In the genomic region with DNA sequence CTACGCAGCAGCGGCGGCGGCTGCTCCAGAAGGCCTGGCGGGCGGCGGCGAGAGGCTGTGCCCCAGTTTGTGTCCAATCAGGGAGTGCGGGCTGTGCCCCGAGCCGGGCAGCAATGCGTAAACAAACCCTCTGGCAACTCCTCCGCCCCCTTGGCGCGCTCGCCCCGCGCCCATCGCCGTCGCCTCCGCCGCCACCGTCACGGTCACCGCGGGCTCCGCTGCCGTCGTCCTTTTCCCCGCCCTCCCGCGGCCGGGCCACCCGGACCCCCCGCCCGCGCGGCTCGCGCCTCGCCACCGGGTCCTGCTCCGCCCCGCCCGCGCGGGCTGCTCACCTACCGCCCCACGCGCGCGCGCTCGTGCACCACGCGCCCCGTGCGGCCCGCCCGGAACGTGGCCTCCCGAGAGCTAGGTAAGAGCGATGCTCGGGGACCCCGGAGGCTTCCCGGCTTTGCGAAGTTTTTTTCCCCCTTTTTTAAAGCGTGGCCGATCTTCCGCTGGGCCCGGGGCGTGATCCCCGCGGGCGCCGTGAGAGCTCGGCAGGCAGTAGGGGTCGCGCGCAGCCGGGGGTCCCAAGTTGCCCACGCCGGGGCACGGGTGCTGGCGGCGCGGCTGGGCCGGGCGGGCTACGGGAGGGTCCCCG, we compare ENCODE assay signal across 7 mouse cellular contexts. TPM values are rescaled to one million over a fixed set of nuclear protein-coding genes. Genes with fewer than 3 reads are reported as not detected.
DNase-seq lines count a peak whose midpoint lies in the region; ATAC-seq and TF ChIP-seq lines count a peak whose summit lies in the region.

A gene (plus strand): TSS at position 149 of the 640 bp plus-strand sequence.

- peak within 1 kb of the TSS; percentile 59 for H3K4me3 ChIP-seq in bone marrow macrophage, adult 2 months (ENCODE audit: insufficient read depth, low read length)
- H3K4me3 ChIP-seq in erythroblast, embryonic 14.5 days (replicated peaks), result peak within 1 kb of the TSS; percentile 54
- peak within 1 kb of the TSS; percentile 87 for H3K4me3 ChIP-seq in heart, embryonic 13.5 days
- H3K4me3 ChIP-seq in kidney, postnatal 0 days (replicated peaks; ENCODE audit: low read depth, low read length), result peak within 1 kb of the TSS; percentile 64
- H3K4me3 ChIP-seq in liver, embryonic 11.5 days (ENCODE audit: low read depth, low read length), result peak within 1 kb of the TSS; percentile 70

- WGBS in heart, embryonic 13.5 days, result under 1% methylated on average over 74 of the region's 92 CpGs
- 0% methylated on average over 75 of the region's 92 CpGs for WGBS in kidney, postnatal 0 days
- WGBS in liver, embryonic 11.5 days, result under 1% methylated on average over 91 of the region's 92 CpGs

- ATAC-seq in heart, embryonic 13.5 days (ENCODE audit: extremely low read depth, insufficient number of reproducible peaks, low FRiP score, low TSS enrichment), result peak; percentile 44; the same call in 1 of the 2 replicates
- peak; percentile 70 for ATAC-seq in kidney, postnatal 0 days (replicated peaks; ENCODE audit: low FRiP score, low read depth)
- peak; percentile 74 for ATAC-seq in liver, embryonic 11.5 days (replicated peaks; ENCODE audit: low FRiP score)
- ATAC-seq in monocyte, adult 5-6 weeks (replicated peaks; ENCODE audit: insufficient number of reproducible peaks, low FRiP score, low TSS enrichment, poor library complexity, severe bottlenecking), result peak; percentile 23; the same call in 1 of the 2 replicates

- no peaks in the 10 kb centered on the region for H3K36me3 ChIP-seq in erythroblast, embryonic 14.5 days (ENCODE audit: control insufficient read depth)
- no peaks in the 10 kb centered on the region for H3K36me3 ChIP-seq in heart, embryonic 13.5 days
- no peaks in the 10 kb centered on the region for H3K36me3 ChIP-seq in kidney, postnatal 0 days (ENCODE audit: insufficient read depth, low read length)
- H3K36me3 ChIP-seq in liver, embryonic 11.5 days (ENCODE audit: control insufficient read depth, insufficient read depth, low read length), result no peaks in the 10 kb centered on the region

- TF ChIP-seq POLR2A in bone marrow macrophage, adult 2 months (IDR thresholded peaks at IDR 0.05; ENCODE audit: borderline replicate concordance, low read depth, low read length), result no peak

- 0 out of 2 replicates have a peak, but pooled peaks cover 2% of the 10 kb centered on the region for H3K4me1 ChIP-seq in bone marrow macrophage, adult 2 months (ENCODE audit: control insufficient read depth, insufficient read depth, low read length)
- peaks cover 10% of the 10 kb centered on the region for H3K4me1 ChIP-seq in erythroblast, embryonic 14.5 days (ENCODE audit: control insufficient read depth)
- H3K4me1 ChIP-seq in heart, embryonic 13.5 days, result peaks cover 14% of the 10 kb centered on the region
- H3K4me1 ChIP-seq in kidney, postnatal 0 days (replicated peaks; ENCODE audit: insufficient read depth, low read length), result no peaks in the 10 kb centered on the region
- H3K4me1 ChIP-seq in liver, embryonic 11.5 days (replicated peaks; ENCODE audit: control insufficient read depth, insufficient read depth, low read length), result no peaks in the 10 kb centered on the region; the same call in 1 of the 2 replicates

- H3K9ac ChIP-seq in heart, embryonic 13.5 days, result peak within 1 kb of the TSS; percentile 90
- H3K9ac ChIP-seq in kidney, postnatal 0 days (ENCODE audit: low read depth, low read length), result peak within 1 kb of the TSS; percentile 58
- H3K9ac ChIP-seq in liver, embryonic 11.5 days (ENCODE audit: low read depth, low read length), result peak within 1 kb of the TSS; percentile 56

- H3K27ac ChIP-seq in bone marrow macrophage, adult 2 months (ENCODE audit: insufficient read depth, low read depth, low read length), result no peak within 1 kb of the TSS
- H3K27ac ChIP-seq in heart, embryonic 13.5 days (replicated peaks), result peak within 1 kb of the TSS; percentile 80
- H3K27ac ChIP-seq in kidney, postnatal 0 days, result peak within 1 kb of the TSS; percentile 9; the same call in 1 of the 2 replicates
- no peak within 1 kb of the TSS for H3K27ac ChIP-seq in liver, embryonic 11.5 days (ENCODE audit: low read depth, low read length)

- no peak for TF ChIP-seq CTCF in bone marrow macrophage, adult 2 months (IDR thresholded peaks at IDR 0.05; ENCODE audit: low read depth, low read length)
- TF ChIP-seq CTCF in kidney, postnatal 0 days (IDR thresholded peaks at IDR 0.05; ENCODE audit: low read depth), result no peak

- H3K9me3 ChIP-seq in erythroblast, embryonic 14.5 days (ENCODE audit: control insufficient read depth, low read length), result no peaks in the 10 kb centered on the region
- H3K9me3 ChIP-seq in heart, embryonic 13.5 days, result no peaks in the 10 kb centered on the region
- no peaks in the 10 kb centered on the region for H3K9me3 ChIP-seq in kidney, postnatal 0 days (replicated peaks; ENCODE audit: low read length)
- no peaks in the 10 kb centered on the region for H3K9me3 ChIP-seq in liver, embryonic 11.5 days (ENCODE audit: control insufficient read depth, low read length)

- H3K27me3 ChIP-seq in erythroblast, embryonic 14.5 days (ENCODE audit: control insufficient read depth), result peaks cover 58% of the 10 kb centered on the region
- H3K27me3 ChIP-seq in heart, embryonic 13.5 days (replicated peaks), result peaks cover 35% of the 10 kb centered on the region
- peaks cover 22% of the 10 kb centered on the region for H3K27me3 ChIP-seq in kidney, postnatal 0 days (ENCODE audit: insufficient read depth, low read length)
- peaks cover 40% of the 10 kb centered on the region for H3K27me3 ChIP-seq in liver, embryonic 11.5 days (replicated peaks; ENCODE audit: control insufficient read depth, insufficient read depth, low read length)

- DNase-seq in kidney, postnatal 0 days (ENCODE audit: low spot score), result peak; percentile 67
- DNase-seq in liver, embryonic 11.5 days (ENCODE audit: low spot score), result peak; percentile 69
- DNase-seq in spleen, postnatal 14 days (ENCODE audit: low spot score in 2 of 2), result peak; percentile 19

- H3K4me2 ChIP-seq in heart, embryonic 13.5 days, result peak within 1 kb of the TSS; percentile 93
- peak within 1 kb of the TSS; percentile 99 for H3K4me2 ChIP-seq in kidney, postnatal 0 days (ENCODE audit: low read length)
- peak within 1 kb of the TSS; percentile 99 for H3K4me2 ChIP-seq in liver, embryonic 11.5 days

RNA-seq across cellular contexts. Expression of the gene that starts here (rescaled TPM):
- polyA plus RNA-seq in bone marrow macrophage, adult 2 months (2012; ENCODE audit: insufficient read depth, insufficient read length, missing spikeins), result 18.4 and 20.9 TPM in 2 replicates
- 0.57 and 0.65 TPM in 2 replicates for polyA plus RNA-seq in erythroblast, embryonic 14.5 days (2012)
- 37.5 and 50.7 TPM in 2 replicates for polyA plus RNA-seq in heart, embryonic 13.5 days (2015; fragmentation: Nextera tagmentation; extraction: Ambion mirVana)
- 12.5 and 14.0 TPM in 2 replicates for polyA plus RNA-seq in kidney, postnatal 0 days (2015; fragmentation: Nextera tagmentation; extraction: Ambion mirVana)
- polyA plus RNA-seq in liver, embryonic 11.5 days (2014; fragmentation: Nextera tagmentation; extraction: Ambion mirVana), result 16.6 and 18.2 TPM in 2 replicates
- 41.4 to 50.6 TPM (median 42.8 TPM) in 3 replicates for total RNA-seq in monocyte, adult 5-6 weeks (2017)

Comparison
In these comparisons a context has a peak if more than half of its experiments do, and no peak if none do; other contexts are left out.
1. H3K27ac ChIP-seq: peak in heart, embryonic 13.5 days (single experiment) and kidney, postnatal 0 days (single experiment); none in bone marrow macrophage, adult 2 months (single experiment) and liver, embryonic 11.5 days (single experiment).
2. ATAC-seq: peak in every context shown above with its lines; median percentile 74 in liver, embryonic 11.5 days; 70 in kidney, postnatal 0 days; 44 in heart, embryonic 13.5 days; 23 in monocyte, adult 5-6 weeks.
3. DNase-seq: peak in every context shown above with its lines; median percentile 69 in liver, embryonic 11.5 days; 67 in kidney, postnatal 0 days; 19 in spleen, postnatal 14 days.
4. Peak in every context shown above with its lines, with median percentiles within 50 percentile points of each other: H3K4me3 ChIP-seq, H3K4me2 ChIP-seq and H3K9ac ChIP-seq.